Mouse (Mus musculus): ENCODE measurements around the gene Cped1.

Gene Cped1

DNA sequence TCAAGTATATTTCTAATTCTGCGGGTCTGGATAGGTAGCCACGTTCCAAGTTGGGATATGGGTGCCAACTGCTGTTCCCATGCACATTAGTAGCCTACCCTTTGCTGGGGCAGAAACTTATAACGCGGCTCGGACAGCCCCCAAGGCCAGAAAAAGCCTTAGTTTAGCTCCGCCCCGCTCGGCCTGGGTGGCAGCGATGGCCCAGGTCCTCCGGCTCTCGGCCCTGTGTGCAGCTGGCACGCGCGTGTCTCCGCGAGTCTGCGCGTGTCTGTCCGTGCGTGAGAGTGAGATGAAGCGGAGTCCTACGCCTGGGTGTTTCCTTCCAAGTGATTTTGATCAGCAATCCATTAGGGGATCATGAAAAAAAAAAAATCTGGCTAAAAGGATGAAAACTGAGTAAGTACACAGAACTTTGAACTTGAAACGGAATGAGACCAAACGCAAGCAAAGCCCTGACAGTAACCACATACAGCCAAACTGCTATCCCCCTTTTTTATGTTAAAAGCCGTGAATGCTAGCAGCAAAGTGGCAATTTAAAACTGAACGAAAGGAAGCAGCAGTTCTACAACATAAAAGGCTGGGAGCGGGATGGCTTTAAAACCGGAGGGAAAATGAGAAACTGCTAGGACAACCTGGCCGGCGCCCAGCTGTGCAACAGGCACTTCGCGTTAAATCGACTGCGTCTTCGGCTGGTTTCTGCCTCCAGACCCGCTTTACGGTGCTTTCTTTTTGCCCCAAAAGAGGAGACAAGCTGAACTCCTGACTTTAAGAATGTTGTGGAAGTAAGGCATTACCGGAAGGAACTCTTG is at the start of gene Cped1:
Gene Cped1 (plus strand): TSS at position 185 of the 809 bp plus-strand sequence.
- peak; percentile 11 for DNase-seq

DNA sequence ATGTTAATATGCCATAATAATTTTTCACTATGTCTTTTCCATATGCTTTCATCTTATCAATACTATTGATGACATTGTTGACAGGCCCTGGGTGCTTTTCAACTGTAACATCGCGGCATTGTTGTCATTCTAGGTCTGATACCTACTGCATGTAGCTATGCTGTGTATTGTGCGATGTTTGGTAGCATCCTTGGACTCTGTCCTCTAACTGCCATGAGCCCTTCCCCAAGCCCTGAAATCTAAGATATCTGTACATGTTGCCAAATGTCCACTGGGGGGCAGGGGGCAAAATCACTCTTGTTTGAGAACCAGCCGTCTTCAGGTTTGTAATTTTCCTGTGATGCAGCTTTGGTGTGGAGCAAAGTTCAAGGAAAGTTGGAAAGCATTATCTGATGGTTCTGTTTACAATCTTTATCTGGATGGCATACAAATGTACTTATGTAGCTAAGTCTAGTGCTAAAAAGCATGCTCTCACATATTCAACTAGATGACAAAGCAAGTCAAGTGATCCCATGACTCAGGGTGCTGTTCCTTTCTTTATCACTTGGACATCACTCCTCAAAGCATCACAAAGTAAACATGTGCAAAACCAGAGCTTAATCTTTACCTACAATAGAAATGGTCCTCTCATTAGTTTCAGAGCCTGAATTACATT is 47.6 kb upstream of the Cped1 start:
- no peak for DNase-seq

DNA sequence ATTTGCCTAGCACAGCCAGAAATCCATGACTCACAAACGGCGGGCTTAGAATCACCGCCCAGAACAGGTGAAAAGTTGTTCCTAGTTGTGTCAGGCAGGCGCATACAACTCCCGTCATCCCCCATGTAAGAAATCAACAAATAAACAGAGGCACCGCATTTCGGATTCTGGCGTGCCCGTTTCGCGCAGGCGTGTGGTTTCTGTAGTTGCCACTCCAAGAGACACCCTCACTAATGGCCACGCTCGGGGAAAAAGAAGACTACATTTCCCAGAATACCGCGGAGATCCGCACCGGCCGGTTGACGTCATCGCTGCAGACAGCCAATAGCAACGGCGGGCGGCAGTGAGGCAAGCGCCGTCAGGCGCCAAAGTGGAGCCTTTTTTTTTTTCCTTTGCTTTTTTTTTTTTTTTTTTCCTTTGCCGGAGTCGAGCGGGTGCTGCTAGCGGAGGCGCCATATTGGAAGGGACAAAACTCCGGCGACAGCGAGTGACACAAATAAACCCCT is 36.4 kb upstream of the Cped1 start, which contains the start of gene Ing3:
Gene Ing3 (plus strand): TSS at position 346 of the 506 bp plus-strand sequence.
- peak; percentile 100 for DNase-seq

DNA sequence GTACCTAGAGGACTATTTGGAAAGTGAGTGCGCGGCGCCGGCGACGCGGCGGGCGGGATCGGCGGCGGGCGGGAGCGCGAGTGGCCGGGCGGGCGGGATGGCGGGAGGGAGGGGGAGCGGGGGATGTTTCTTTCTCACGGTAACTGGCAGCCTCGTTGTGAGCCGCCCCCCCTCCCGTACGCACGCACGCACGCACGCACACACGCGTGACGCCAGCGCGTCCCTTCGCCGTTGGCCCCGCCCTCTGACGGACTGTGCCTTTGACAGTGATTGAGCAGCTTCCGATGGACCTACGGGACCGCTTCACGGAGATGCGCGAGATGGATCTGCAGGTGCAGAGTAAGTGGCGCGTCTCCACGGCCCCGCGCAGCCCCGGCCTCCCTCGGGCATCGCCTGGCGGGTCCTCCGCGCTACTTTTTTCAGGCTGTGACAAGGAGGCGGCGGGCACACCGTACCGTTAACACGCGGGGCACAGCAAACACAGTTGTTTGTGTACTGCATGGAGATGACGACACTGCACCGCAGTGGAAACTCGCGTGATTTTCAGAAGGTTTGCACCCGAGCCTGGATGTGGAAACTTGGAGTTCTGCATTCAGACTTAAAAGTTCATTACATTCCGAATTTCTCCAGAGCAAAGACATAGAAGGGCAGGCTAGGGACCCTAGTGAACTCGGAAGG is 35.8 kb upstream of the Cped1 start:
- DNase-seq, result peak; percentile 98

DNA sequence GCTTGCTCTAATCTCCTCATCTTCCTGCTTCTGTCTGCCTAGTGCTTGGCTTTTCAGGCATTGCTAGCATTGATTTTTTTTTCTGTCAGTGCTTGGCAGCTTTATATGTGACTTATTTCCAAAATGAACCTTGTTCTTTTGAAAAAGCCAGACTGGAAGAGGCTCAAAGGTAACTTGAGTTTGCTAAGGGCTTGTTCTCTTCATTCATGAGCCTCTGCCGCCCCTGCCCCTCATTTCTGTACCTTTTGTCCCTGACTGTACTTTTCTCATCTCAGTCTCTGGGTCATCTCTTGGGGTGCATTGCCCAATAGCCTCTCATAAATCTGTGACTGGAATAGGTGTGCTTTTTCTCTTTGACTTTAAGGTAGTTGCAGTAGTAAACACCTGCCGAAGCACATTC is 35.0 kb upstream of the Cped1 start:
- DNase-seq, result peak; percentile 20

DNA sequence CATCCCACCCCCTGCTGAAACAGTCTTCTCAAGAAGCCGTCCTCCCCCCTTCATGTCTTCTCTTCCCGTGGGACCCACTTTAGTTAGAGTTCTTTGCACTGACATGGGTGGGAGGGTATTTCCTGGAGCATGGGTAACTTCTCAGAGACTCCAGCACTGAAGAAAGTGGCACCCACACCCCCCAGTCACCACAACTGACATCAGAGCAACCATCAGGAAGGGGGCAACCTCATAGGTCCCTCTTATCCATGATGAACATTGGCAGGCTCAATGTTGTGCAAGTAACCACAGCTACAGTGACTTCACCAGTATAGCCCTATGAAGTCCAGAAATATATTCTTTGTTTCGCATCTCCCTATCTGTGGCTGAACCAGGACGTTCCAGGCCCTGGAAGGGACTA is 30.2 kb upstream of the Cped1 start:
- no peak for DNase-seq

DNA sequence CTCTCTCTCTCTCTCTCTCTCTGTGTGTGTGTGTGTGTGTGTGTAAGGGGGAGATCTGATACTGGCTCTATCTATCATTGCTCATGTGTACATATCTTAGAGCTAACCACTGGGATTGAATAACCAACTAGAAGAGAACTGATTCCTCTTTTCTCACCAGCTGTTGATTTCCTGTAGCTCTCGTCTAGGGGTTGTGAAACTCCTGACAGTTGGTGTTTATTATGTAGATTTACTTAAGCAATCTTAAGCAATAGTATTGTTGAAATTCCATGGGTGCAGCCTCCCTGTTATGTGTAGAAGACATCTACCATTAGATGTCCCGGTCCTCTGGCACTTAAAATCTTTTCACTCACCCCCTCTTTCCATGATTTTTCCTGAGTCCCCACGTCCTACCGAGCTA is 26.8 kb upstream of the Cped1 start:
- no peak for DNase-seq

DNA sequence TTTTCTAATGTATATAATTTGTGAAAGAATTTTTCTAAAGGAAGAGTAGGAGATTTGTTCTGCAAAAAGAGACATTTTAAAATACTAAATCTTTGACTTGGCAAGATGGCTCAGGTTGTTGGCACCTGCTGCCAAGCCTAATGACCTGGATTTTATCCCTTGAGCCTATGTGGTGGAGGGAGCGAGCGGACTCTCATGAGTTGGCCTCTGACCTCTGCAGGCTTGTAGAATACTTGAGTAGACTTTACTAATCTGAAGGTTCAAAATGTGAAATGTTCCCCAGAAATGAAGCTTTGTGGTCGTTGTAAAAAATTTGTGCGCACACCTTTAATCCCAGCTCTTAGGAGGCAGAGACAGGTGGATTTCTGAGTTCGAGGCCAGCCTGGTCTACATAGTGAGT is 25.8 kb upstream of the Cped1 start:
- no peak for DNase-seq

DNA sequence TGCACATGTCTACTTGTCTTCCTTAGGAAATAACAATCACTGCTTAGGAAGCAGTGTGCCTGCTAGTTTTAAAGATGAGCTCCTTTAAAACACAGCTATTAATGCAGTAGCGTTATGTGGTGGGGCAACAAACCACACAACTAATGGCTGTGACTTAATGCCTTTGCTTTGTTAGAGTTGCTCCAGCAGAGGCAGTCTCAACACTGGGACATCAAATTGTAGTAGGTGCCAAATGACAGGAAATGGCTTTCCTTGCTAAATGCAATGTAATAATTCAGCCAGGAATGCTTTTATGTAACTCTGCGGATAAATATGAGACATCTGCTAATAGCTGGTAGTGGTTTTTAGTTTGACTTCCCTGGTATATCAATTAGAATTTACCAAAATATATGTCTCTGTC is 8.2 kb upstream of the Cped1 start:
- no peak for DNase-seq

DNA sequence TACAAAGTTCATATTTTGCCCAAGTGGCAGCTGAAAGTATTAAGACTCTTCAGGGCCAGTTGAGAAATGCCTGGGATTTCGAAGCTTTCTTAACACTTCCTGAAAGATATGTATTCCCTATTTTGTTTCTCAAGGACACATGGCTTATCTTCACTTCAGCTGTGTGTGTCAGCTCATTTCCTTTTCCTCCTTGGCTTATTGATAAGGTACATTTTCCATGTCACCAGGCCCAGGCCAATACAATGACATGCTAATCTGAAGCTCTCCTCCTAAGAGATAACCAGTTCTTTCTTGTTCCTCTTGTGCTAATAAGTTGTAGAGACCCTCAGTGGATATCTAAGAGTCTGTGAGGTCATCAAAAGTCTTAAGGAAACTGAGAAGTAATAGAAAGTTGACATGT is 4.6 kb upstream of the Cped1 start:
- DNase-seq, result no peak

DNA sequence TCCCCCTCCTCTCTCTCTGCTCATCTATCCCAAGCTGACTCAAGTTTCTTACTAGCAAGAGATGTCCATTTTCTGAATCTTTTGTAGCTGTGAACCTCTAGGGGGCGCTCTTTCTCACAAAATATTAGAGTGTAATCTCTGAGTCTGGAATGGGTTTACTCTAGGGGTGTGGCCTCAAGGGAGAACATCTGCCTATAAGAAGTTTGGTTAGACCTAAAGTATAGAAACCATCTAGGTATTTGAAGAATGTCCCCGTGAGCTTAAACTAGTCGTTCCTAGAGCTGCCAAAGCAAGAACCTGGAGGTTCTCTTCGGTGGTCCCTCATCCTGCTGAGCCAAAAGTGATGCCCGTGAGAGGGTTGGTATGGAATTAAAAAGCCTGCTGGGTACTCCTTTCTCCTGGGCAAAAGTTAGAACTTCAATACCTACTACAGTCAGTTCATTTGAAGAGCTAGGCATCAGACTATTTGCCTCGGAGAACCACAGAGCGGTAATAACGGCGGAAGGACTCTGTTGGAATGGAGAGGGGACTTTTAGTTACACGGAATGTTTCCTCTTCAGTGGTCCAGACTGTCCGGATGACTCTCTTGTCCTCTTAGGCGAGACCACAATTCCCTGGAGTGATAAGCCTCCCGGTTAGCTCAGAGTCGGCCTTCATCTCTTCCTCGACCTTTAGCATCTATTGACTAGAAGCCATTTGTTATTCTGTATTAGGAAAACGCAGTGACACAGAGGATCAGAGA is 555 bp upstream of the Cped1 start:
- DNase-seq, result no peak

DNA sequence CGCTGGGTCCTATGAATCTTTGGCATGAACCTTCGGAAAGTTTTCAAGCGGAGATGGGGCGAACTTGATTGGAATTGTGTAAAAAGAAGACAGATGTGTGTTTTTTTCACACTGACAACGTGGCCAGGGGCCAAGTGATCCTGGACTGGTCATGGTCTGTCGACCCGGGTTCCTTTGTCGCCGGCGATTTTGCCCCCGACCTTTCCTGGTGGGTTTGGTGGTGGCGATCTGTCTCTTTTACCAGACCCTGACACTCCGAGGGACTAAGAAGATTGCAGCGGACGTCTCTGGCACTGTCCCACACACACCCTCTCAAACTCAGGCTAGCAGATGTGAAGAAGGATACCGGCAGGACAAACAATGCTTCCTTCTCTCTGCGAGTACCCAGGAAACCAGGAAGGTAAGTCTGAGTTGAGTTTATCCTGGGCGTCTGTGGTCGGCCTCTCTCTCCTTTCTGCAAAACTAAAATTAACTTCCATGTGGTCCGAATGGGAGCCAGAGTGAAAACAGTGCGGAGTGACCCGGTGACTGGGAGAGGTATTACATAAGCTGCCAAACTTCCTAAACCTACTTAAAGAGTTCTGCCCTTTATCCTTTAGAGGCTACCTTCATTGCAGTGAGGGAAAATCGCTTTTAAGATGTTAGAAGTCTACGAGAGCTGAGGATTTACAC is 1.1 kb downstream of the Cped1 start:
- DNase-seq, result no peak

DNA sequence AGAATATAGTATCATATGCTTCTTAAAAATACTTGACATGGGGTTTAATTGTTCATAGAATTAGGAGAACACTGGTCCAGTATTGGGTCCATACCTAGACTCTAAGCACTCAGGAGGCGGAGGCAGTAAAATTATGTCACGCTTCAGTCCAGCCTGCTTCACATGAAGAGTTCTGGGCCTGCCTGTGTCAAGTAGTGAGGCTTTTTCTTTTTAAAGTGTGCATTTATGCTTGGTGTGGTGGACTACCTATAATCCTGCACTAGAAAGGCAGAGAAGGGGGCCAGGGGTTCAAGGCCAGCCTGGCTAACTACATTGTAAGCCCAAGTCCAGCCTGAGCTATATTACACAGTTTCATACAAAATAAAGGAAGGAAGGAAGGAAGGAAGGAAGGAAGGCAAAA is 1.8 kb downstream of the Cped1 start:
- DNase-seq, result no peak

DNA sequence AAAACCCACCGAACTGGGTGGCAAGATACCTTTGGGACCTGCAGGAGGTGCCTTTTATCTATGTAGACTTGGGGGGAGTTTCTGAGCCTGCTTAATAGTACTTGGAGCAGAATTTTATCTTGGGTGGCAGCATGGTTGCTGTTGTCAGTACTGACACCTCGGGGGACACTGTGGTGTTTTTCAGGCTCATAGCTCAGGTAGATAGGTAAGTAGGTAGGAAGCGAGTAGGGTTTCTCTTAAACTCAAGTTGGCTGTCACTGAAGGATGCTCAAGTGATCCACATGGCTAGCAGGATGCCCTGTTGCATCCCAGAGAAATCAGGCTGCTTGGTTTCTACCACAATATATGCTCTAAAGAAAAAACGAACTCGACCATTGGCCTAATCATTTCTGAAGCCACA is 2.6 kb downstream of the Cped1 start:
- DNase-seq, result no peak

DNA sequence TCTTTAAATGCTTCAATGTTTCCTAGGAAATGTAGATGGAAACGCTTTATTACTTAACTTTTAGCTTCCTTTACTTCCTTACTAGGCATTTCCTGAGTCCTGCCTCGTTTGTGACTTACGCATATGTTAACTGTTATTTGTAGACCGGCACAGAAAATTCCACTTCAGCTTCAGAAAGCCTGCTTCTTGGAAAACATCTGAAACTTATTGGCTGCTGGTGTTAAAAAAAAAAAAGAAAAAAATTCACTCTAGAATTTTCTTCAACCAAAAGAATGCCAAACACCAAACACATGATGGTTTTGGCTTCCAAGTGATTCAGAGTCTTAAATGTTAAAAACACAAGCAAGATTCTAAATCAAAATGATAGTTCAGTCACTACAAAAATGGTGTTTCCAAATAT is 3.4 kb downstream of the Cped1 start:
- DNase-seq, result no peak

DNA sequence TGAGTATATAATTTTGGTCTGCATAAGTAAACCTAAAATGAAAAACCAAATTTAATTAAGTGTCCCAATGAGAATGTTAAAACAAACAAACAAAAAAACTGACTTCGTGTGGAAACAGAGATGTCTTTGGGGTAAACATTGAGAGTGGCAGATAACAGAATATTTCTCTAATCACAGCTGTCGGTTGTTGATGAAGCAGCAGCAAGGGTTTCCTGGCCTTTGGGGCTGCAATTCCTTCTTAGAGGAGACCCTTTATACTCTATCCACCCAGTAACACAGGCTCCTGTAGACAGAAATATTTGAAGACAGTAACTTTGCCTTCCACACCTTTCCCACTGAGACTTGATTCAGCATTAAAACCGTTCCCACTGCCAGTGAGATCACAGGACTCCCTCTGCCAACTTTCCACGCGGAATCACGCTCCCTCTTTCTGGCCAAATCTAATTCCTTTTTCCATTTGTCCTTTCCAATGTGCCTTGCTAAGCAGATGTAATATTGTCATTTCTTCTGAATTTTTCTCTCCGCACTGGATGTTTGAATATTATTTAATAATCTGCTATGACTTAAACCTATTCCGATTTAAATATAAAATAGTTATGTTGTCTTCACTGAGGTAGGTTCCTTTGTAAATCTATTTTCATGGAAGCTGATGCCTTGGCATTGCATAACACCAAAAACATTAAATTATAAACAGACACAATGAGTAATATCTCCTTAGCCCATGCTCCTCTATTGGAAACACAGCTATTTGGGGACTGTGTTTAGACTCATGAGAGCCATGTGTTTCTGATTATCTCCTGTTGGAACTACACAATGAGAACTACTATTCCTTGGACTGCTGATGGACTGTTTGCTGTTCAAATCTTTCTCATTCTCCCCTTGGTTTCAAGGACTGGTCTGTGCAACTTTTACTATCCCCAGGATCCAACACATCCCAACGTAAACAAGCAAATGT is 4.7 kb downstream of the Cped1 start:
- no peak for DNase-seq

DNA sequence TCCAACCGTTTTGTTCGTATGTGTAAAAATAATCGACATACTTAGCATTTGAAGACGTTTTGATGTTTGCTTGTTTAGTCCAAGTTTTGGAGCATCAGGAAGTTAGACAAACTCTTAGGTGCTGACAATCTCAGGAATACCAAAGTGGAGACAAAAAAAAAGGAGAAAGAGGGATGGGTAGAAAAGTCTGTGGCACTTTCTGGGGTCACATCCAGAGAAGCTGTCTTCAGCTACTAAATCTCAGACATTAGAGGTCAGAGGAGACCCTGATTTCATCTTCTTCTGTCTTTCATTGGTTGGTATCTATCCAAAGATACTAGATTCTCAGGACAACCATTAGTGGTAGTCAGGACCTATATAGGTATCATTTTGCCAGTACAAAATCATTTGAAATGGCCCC is 5.4 kb downstream of the Cped1 start:
- no peak for DNase-seq

DNA sequence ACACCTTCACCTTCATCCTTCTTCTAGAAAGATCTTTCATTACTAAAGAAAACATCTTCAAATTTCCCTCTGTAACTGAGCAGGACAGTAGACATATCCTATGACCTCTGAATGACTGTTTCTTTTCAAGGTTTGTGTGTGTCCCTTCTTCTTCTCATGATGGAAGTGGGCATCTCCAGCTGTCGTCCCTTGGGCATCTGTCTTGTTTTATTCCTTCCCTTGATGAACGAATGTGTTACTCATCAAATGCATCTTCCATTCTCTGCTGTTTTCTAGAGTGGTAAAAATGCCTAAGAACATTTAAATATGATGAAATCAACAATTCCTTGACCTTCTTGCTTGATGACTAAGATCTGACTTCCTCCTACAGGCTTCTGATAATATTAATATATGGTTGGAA is 7.4 kb downstream of the Cped1 start:
- no peak for DNase-seq

DNA sequence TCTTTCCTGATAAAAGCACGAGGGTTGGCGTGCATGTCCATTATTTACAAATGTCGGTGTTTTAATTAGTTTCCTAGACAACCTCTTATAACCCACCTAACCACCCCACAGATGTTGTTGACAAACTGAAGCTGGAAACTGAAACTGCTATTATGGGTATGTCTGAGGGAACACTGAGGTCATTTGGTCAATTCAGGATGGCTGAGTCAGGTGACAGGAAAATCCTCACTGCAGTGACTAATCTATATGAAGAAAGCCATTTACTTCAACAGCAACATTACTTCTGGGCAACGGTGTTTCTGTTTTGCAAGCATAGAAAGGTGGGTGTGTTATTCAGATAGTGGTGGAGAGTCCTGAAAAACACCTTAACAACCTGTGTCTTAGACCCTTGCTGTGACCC is 12.4 kb downstream of the Cped1 start:
- no peak for DNase-seq

DNA sequence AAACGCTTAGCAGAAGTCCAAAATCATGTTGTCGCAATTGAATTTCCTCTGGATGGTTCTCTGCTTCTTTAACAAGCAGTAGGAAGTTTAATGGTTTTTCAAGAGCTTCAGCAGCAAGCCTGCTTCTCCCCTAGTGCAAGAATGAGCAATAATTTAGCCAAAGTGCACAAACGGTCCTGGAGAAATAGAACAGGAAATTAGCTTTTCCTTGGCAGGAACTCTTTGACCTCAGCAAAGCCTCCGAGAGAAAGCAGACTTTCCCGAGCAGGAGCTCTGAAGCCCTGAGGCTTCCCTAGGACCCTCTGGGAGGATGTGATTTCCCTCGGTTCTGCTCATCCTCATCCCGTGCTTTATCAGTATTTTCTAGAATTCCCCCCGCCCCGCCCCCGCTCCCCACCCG is 13.3 kb downstream of the Cped1 start:
- DNase-seq, result no peak

DNA sequence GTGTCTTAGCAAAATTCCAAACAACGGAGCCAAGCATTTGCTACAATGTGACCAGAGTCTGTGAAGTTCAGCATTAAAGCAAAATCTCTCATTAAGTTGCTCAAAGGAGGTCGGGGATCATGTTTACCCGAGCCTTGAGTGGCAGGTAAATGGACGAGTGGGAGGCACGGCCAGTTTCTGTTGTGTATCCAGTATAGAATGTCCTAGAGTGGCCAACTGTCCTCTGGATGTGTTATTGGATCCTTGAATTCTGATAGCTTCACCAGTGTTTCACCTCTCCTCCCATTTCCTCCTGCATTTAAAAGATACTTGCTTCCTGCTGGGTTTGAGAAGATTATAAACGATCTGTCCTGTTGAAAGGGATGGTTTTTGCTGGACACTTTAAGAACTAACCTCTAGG is 14.4 kb downstream of the Cped1 start:
- DNase-seq, result no peak
